Mouse (Mus musculus) stomach, embryonic 16.5 days (tissue): Measurements from ENCODE around the gene Edar. TPM values are rescaled to one million over a fixed set of nuclear protein-coding genes. Genes with fewer than 3 reads are reported as not detected.
A peak's percentile ranks its signal among the peaks of the same experiment; 100 is the strongest.

ENCODE experiments used
- ATAC-seq: fragments of 200-750 bp; cut with Nextera tagmentation; 2 replicates; pipeline ENCODE4 v1.8.0; 2017; ENCODE audit warnings: moderate number of reproducible peaks, moderate TSS enrichment; ENCODE audit not compliant: insufficient read depth, low FRiP score
- H3K27ac ChIP-seq: fragments of 300-500 bp; sonication (generic); 2 replicates; pipeline ENCODE4 v1.5.1; 2014; ENCODE audit warnings: low read length
- H3K27me3 ChIP-seq: fragments of 300-500 bp; sonication (generic); 2 replicates; pipeline ENCODE4 v1.6.1; 2014; ENCODE audit warnings: low read length, control low read depth, mixed read lengths; ENCODE audit not compliant: control insufficient read depth, insufficient read depth
- H3K36me3 ChIP-seq: fragments of 300-500 bp; sonication (generic); 2 replicates; pipeline ENCODE4 v1.6.1; 2014; ENCODE audit warnings: low read length; ENCODE audit not compliant: control insufficient read depth, insufficient read depth
- H3K4me1 ChIP-seq: fragments of 300-500 bp; sonication (generic); 2 replicates; pipeline ENCODE4 v1.6.1; 2014; ENCODE audit warnings: low read length, control low read depth, mixed read lengths; ENCODE audit not compliant: control insufficient read depth, insufficient read depth
- H3K4me2 ChIP-seq: fragments of 300-500 bp; sonication (generic); 2 replicates; pipeline ENCODE4 v1.6.1; 2014; ENCODE audit warnings: low read depth, low read length, mixed read lengths
- H3K4me3 ChIP-seq: fragments of 300-500 bp; sonication (generic); replicated peaks from 2 replicates; pipeline ENCODE4 v1.5.1; 2014; ENCODE audit warnings: mild to moderate bottlenecking, low read length
- H3K9ac ChIP-seq: fragments of 300-500 bp; sonication (generic); 2 replicates; pipeline ENCODE4 v1.6.1; 2014; ENCODE audit warnings: low read length
- H3K9me3 ChIP-seq: fragments of 300-500 bp; sonication (generic); replicated peaks from 2 replicates; pipeline ENCODE4 v1.6.1; 2016; ENCODE audit warnings: low read length, control low read depth; ENCODE audit not compliant: control insufficient read depth
- WGBS: fragments of 180-500 bp; shearing (Covaris S2); extraction: QIAGEN DNeasy Blood & Tissue Kit; methylation state at CpG from one replicate; pipeline ENCODE4 v1.1.7; 2014; 5-methylcytosine and 5-hydroxymethylcytosine counted together
- polyA plus RNA-seq: library from polyadenylated mRNA; unstranded; fragments of >200 nt; fragmentation: Nextera tagmentation; extraction: Ambion mirVana; gene quantifications from 2 replicates; pipeline ENCODE4 v1.2.1, GENCODE M21; 2015

Gene Edar
- polyA plus RNA-seq, 1 experiment from 2014 or later: 3.0 TPM

- Histone ChIP-seq H3K9me3 (no peaks in the 10 kb centered on the region), H3K4me1 (no peaks in the 10 kb centered on the region), H3K4me2 (no peak overlapping the region), H3K27ac (no peak overlapping the region), H3K4me3 (no peak overlapping the region), H3K36me3 (no peaks in the 10 kb centered on the region), H3K27me3 (no peaks in the 10 kb centered on the region), H3K9ac (no peak overlapping the region)
- 90% methylated on average over 5 of the region's 5 CpGs for WGBS
- ATAC-seq: no peak
Observed at GRCm38 (mm10) chr10:58600151-58600550, 75.3 kb downstream of the Edar start.

GRCm38 (mm10) chr10:58595821-58596220 is 79.6 kb downstream of the Edar start:
- 69% methylated on average over 5 of the region's 5 CpGs for WGBS
- H3K9ac ChIP-seq: no peak overlapping the region
- H3K4me3 ChIP-seq: no peak overlapping the region
- no peak for ATAC-seq
- H3K27me3 ChIP-seq: no peaks in the 10 kb centered on the region
- no peaks in the 10 kb centered on the region for H3K4me1 ChIP-seq
- H3K4me2 ChIP-seq: no peak overlapping the region
- H3K9me3 ChIP-seq: no peaks in the 10 kb centered on the region
- no peaks in the 10 kb centered on the region for H3K36me3 ChIP-seq
- H3K27ac ChIP-seq: no peak overlapping the region

- 87% methylated on average over 3 of the region's 3 CpGs for WGBS
- Histone ChIP-seq H3K9me3 (no peaks in the 10 kb centered on the region), H3K9ac (no peak overlapping the region), H3K36me3 (no peaks in the 10 kb centered on the region), H3K27ac (no peak overlapping the region), H3K4me2 (no peak overlapping the region), H3K27me3 (no peaks in the 10 kb centered on the region), H3K4me1 (no peaks in the 10 kb centered on the region), H3K4me3 (no peak overlapping the region)
- ATAC-seq: no peak
Observed at GRCm38 (mm10) chr10:58595197-58595596, 80.3 kb downstream of the Edar start.

- no peak for ATAC-seq
- WGBS: 58% methylated on average over 3 of the region's 3 CpGs
- no peaks in the 10 kb centered on the region for H3K4me1 ChIP-seq
- no peak overlapping the region for H3K9ac ChIP-seq
- no peaks in the 10 kb centered on the region for H3K27me3 ChIP-seq
- H3K36me3 ChIP-seq: no peaks in the 10 kb centered on the region
- no peak overlapping the region for H3K4me2 ChIP-seq
- H3K27ac ChIP-seq: no peak overlapping the region
- no peak overlapping the region for H3K4me3 ChIP-seq
- H3K9me3 ChIP-seq: no peaks in the 10 kb centered on the region
Observed at GRCm38 (mm10) chr10:58594486-58594885, 81.0 kb downstream of the Edar start.

GRCm38 (mm10) chr10:58585427-58586223 is 89.8 kb downstream of the Edar start:
- no peaks in the 10 kb centered on the region for H3K36me3 ChIP-seq
- WGBS: 32% methylated on average over 5 of the region's 5 CpGs
- ATAC-seq: no peak
- no peak overlapping the region for H3K4me3 ChIP-seq
- no peaks in the 10 kb centered on the region for H3K27me3 ChIP-seq
- H3K4me2 ChIP-seq: no peak overlapping the region
- H3K9ac ChIP-seq: no peak overlapping the region
- no peaks in the 10 kb centered on the region for H3K9me3 ChIP-seq
- H3K27ac ChIP-seq: no peak overlapping the region
- H3K4me1 ChIP-seq: no peaks in the 10 kb centered on the region

GRCm38 (mm10) chr10:58560521-58560920 is 114.9 kb downstream of the Edar start:
- Histone ChIP-seq H3K27ac (no peak overlapping the region), H3K9me3 (no peaks in the 10 kb centered on the region), H3K9ac (no peak overlapping the region), H3K4me2 (no peak overlapping the region), H3K4me3 (no peak overlapping the region), H3K36me3 (no peaks in the 10 kb centered on the region), H3K4me1 (0 out of 2 replicates have a peak, but pooled peaks cover 3% of the 10 kb centered on the region), H3K27me3 (no peaks in the 10 kb centered on the region)
- WGBS: 69% methylated on average over 6 of the region's 6 CpGs
- no peak for ATAC-seq

GRCm38 (mm10) chr10:58559901-58560300 is 115.6 kb downstream of the Edar start:
- Histone ChIP-seq H3K27ac (no peak overlapping the region), H3K4me2 (no peak overlapping the region), H3K4me1 (0 out of 2 replicates have a peak, but pooled peaks cover 3% of the 10 kb centered on the region), H3K4me3 (no peak overlapping the region), H3K9me3 (no peaks in the 10 kb centered on the region), H3K36me3 (no peaks in the 10 kb centered on the region), H3K9ac (no peak overlapping the region), H3K27me3 (no peaks in the 10 kb centered on the region)
- ATAC-seq: 0 out of 2 replicates have a peak, but pooled peaks have one; percentile 47
- 20% methylated on average over 3 of the region's 3 CpGs for WGBS

GRCm38 (mm10) chr10:58559098-58559497 is 116.4 kb downstream of the Edar start:
- H3K4me1 ChIP-seq: 0 out of 2 replicates have a peak, but pooled peaks cover 3% of the 10 kb centered on the region

GRCm38 (mm10) chr10:58554693-58555387 is 120.6 kb downstream of the Edar start:
- H3K9ac ChIP-seq: no peak overlapping the region
- H3K4me2 ChIP-seq: no peak overlapping the region
- no peaks in the 10 kb centered on the region for H3K4me1 ChIP-seq
- H3K36me3 ChIP-seq: no peaks in the 10 kb centered on the region
- ATAC-seq: no peak
- no peak overlapping the region for H3K27ac ChIP-seq
- H3K4me3 ChIP-seq: no peak overlapping the region
- 85% methylated on average over 8 of the region's 8 CpGs for WGBS
- H3K9me3 ChIP-seq: no peaks in the 10 kb centered on the region
- no peaks in the 10 kb centered on the region for H3K27me3 ChIP-seq

More at GRCm38 (mm10) chr10:58559098-58559497, 116.4 kb downstream of the Edar start:
- Histone ChIP-seq H3K27me3 (no peaks in the 10 kb centered on the region), H3K27ac (no peak overlapping the region), H3K36me3 (no peaks in the 10 kb centered on the region), H3K4me3 (no peak overlapping the region), H3K9me3 (no peaks in the 10 kb centered on the region), H3K4me2 (no peak overlapping the region), H3K9ac (no peak overlapping the region)
- WGBS: 29% methylated on average over 7 of the region's 7 CpGs
- no peak for ATAC-seq
